Mouse (Mus musculus): ENCODE data around the gene Rps6kb2.

The Rps6kb2 gene

GRCm38 (mm10) chr19:4162646-4163542, at the start of gene Rps6kb2:
Gene Rps6kb2, minus strand, starts transcription at chr19:4163354.
- peak; percentile 98 for DNase-seq

GRCm38 (mm10) chr19:4211891-4212588, 48.9 kb upstream of the Rps6kb2 start:
- no peak for DNase-seq

GRCm38 (mm10) chr19:4208563-4208962, 45.4 kb upstream of the Rps6kb2 start:
- DNase-seq: no peak

- DNase-seq: peak; percentile 78 to 82
Observed at GRCm38 (mm10) chr19:4206971-4207370, 43.8 kb upstream of the Rps6kb2 start.

GRCm38 (mm10) chr19:4204889-4205288, 41.7 kb upstream of the Rps6kb2 start:
- DNase-seq: no peak

GRCm38 (mm10) chr19:4203604-4204326, 40.6 kb upstream of the Rps6kb2 start:
- DNase-seq: no peak

GRCm38 (mm10) chr19:4203148-4203547, 40.0 kb upstream of the Rps6kb2 start:
- DNase-seq: no peak

- peak in 1 of 2 experiments; percentile 43 for DNase-seq
Observed at GRCm38 (mm10) chr19:4202149-4202548, 39.0 kb upstream of the Rps6kb2 start.

GRCm38 (mm10) chr19:4201291-4201909, 38.2 kb upstream of the Rps6kb2 start, which contains the start of gene Rad9a:
Gene Rad9a, minus strand, starts transcription at chr19:4201662.
- DNase-seq: peak; percentile 94 to 98

- no peak for DNase-seq
Observed at GRCm38 (mm10) chr19:4197180-4197579, 34.0 kb upstream of the Rps6kb2 start.

GRCm38 (mm10) chr19:4196548-4196947, 33.4 kb upstream of the Rps6kb2 start:
- peak; percentile 34 to 53 for DNase-seq

- no peak for DNase-seq
Observed at GRCm38 (mm10) chr19:4196048-4196447, 32.9 kb upstream of the Rps6kb2 start.

GRCm38 (mm10) chr19:4194776-4195650, 31.9 kb upstream of the Rps6kb2 start:
- DNase-seq: peak; percentile 91 to 93

- peak in 1 of 2 experiments; percentile 29 for DNase-seq
Observed at GRCm38 (mm10) chr19:4194021-4194724, 31.0 kb upstream of the Rps6kb2 start.

GRCm38 (mm10) chr19:4193129-4193528, 30.0 kb upstream of the Rps6kb2 start:
- no peak for DNase-seq

- no peak for DNase-seq
Observed at GRCm38 (mm10) chr19:4192251-4192985, 29.3 kb upstream of the Rps6kb2 start.

- DNase-seq: peak; percentile 96 to 99
Observed at GRCm38 (mm10) chr19:4191528-4192250, 28.5 kb upstream of the Rps6kb2 start, which contains the start of gene Ppp1ca. Gene Ppp1ca, plus strand, starts transcription at chr19:4192065.

- DNase-seq: no peak
Observed at GRCm38 (mm10) chr19:4190831-4191334, 27.7 kb upstream of the Rps6kb2 start, which contains the start of gene Tbc1d10c. Gene Tbc1d10c, minus strand, starts transcription at chr19:4191284.

GRCm38 (mm10) chr19:4189051-4189620, 26.0 kb upstream of the Rps6kb2 start:
- DNase-seq: no peak

Data from cerebellum, postnatal 25 days (tissue).